Mouse (Mus musculus): ENCODE measurements at regions not wholly inside any gene's neighbourhood (a gene's known extent, or its start where the extent isn't known, plus 50 kb on each side); places are given as distances from the start of the nearest gene placed in this dataset.

GRCm38 (mm10) chr14:58620186-58620585 lies 522.5 kb downstream of the 1700129C05Rik start:
- Histone ChIP-seq H3K4me3 (ENCODE audit: extremely low read depth, insufficient read depth, insufficient read length) (no peak overlapping the region), H3K27ac (ENCODE audit: insufficient read depth, low read length) (no peak overlapping the region), H3K27me3 (ENCODE audit: control insufficient read depth, insufficient read depth, low read length) (no peaks in the 10 kb centered on the region), H3K4me1 (ENCODE audit: control insufficient read depth, insufficient read depth, insufficient read length) (no peaks in the 10 kb centered on the region), H3K36me3 (ENCODE audit: control insufficient read depth, insufficient read depth, low read length) (no peaks in the 10 kb centered on the region)
- DNase-seq (ENCODE audit: low read depth in 1 of 2, low spot score in 2 of 2) = no peak
- TF ChIP-seq POLR2A (IDR thresholded peaks at IDR 0.05; ENCODE audit: low read depth, low read length) (no peak), CTCF (IDR thresholded peaks at IDR 0.05; ENCODE audit: extremely low read depth, insufficient read depth, insufficient read length, insufficient replicate concordance) (no peak)
- WGBS = 79% methylated on average over 2 of the region's 2 CpGs

- no peak for TF ChIP-seq POLR2A (IDR thresholded peaks at IDR 0.05; ENCODE audit: low read depth, low read length)
- TF ChIP-seq CTCF (IDR thresholded peaks at IDR 0.05; ENCODE audit: extremely low read depth, insufficient read depth, insufficient read length, insufficient replicate concordance) = no peak
- DNase-seq (ENCODE audit: low read depth in 1 of 2, low spot score in 2 of 2) = no peak
- H3K36me3 ChIP-seq (ENCODE audit: control insufficient read depth, insufficient read depth, low read length) = no peaks in the 10 kb centered on the region
- WGBS = 74% methylated on average over 10 of the region's 10 CpGs
- no peak overlapping the region for H3K27ac ChIP-seq (ENCODE audit: insufficient read depth, low read length)
- H3K4me3 ChIP-seq (ENCODE audit: extremely low read depth, insufficient read depth, insufficient read length) = no peak overlapping the region
- H3K27me3 ChIP-seq (ENCODE audit: control insufficient read depth, insufficient read depth, low read length) = no peaks in the 10 kb centered on the region
- H3K4me1 ChIP-seq (ENCODE audit: control insufficient read depth, insufficient read depth, insufficient read length) = no peaks in the 10 kb centered on the region
These were observed 525.0 kb downstream of the 1700129C05Rik start for GRCm38 (mm10) chr14:58617656-58618055.

GRCm38 (mm10) chr14:58608216-58608615 lies 534.5 kb downstream of the 1700129C05Rik start:
- WGBS = 69% methylated on average over 4 of the region's 4 CpGs
- Histone ChIP-seq H3K4me1 (ENCODE audit: control insufficient read depth, insufficient read depth, insufficient read length) (no peaks in the 10 kb centered on the region), H3K27me3 (ENCODE audit: control insufficient read depth, insufficient read depth, low read length) (no peaks in the 10 kb centered on the region), H3K4me3 (ENCODE audit: extremely low read depth, insufficient read depth, insufficient read length) (no peak overlapping the region), H3K27ac (ENCODE audit: insufficient read depth, low read length) (no peak overlapping the region), H3K36me3 (ENCODE audit: control insufficient read depth, insufficient read depth, low read length) (no peaks in the 10 kb centered on the region)
- no peak for DNase-seq (ENCODE audit: low read depth in 1 of 2, low spot score in 2 of 2)
- TF ChIP-seq CTCF (IDR thresholded peaks at IDR 0.05; ENCODE audit: extremely low read depth, insufficient read depth, insufficient read length, insufficient replicate concordance) (no peak), POLR2A (IDR thresholded peaks at IDR 0.05; ENCODE audit: low read depth, low read length) (no peak)

GRCm38 (mm10) chr14:58607734-58608133 lies 535.0 kb downstream of the 1700129C05Rik start:
- Histone ChIP-seq H3K36me3 (ENCODE audit: control insufficient read depth, insufficient read depth, low read length) (no peaks in the 10 kb centered on the region), H3K4me1 (ENCODE audit: control insufficient read depth, insufficient read depth, insufficient read length) (no peaks in the 10 kb centered on the region), H3K27me3 (ENCODE audit: control insufficient read depth, insufficient read depth, low read length) (no peaks in the 10 kb centered on the region), H3K27ac (ENCODE audit: insufficient read depth, low read length) (no peak overlapping the region), H3K4me3 (ENCODE audit: extremely low read depth, insufficient read depth, insufficient read length) (no peak overlapping the region)
- WGBS = 46% methylated on average over 2 of the region's 2 CpGs
- no peak for TF ChIP-seq CTCF (IDR thresholded peaks at IDR 0.05; ENCODE audit: extremely low read depth, insufficient read depth, insufficient read length, insufficient replicate concordance)
- no peak for TF ChIP-seq POLR2A (IDR thresholded peaks at IDR 0.05; ENCODE audit: low read depth, low read length)
- DNase-seq (ENCODE audit: low read depth in 1 of 2, low spot score in 2 of 2) = no peak

GRCm38 (mm10) chr14:58605529-58605928 lies 535.2 kb downstream of the Fgf9 start:
- DNase-seq (ENCODE audit: low read depth in 1 of 2, low spot score in 2 of 2) = no peak
- TF ChIP-seq CTCF (IDR thresholded peaks at IDR 0.05; ENCODE audit: extremely low read depth, insufficient read depth, insufficient read length, insufficient replicate concordance) (no peak), POLR2A (IDR thresholded peaks at IDR 0.05; ENCODE audit: low read depth, low read length) (no peak)

GRCm38 (mm10) chr14:58598867-58599266 lies 528.5 kb downstream of the Fgf9 start:
- whole genome bisulfite sequencing = 80% methylated on average over 3 of the region's 3 CpGs
- Histone ChIP-seq H3K4me3 (ENCODE audit: extremely low read depth, insufficient read depth, insufficient read length) (no peak overlapping the region), H3K27ac (ENCODE audit: insufficient read depth, low read length) (no peak overlapping the region), H3K4me1 (ENCODE audit: control insufficient read depth, insufficient read depth, insufficient read length) (no peaks in the 10 kb centered on the region), H3K27me3 (ENCODE audit: control insufficient read depth, insufficient read depth, low read length) (no peaks in the 10 kb centered on the region), H3K36me3 (ENCODE audit: control insufficient read depth, insufficient read depth, low read length) (no peaks in the 10 kb centered on the region)
- no peak for TF ChIP-seq POLR2A (IDR thresholded peaks at IDR 0.05; ENCODE audit: low read depth, low read length)
- no peak for TF ChIP-seq CTCF (IDR thresholded peaks at IDR 0.05; ENCODE audit: extremely low read depth, insufficient read depth, insufficient read length, insufficient replicate concordance)
- DNase-seq (ENCODE audit: low read depth in 1 of 2, low spot score in 2 of 2) = no peak

More at GRCm38 (mm10) chr14:58605529-58605928, 535.2 kb downstream of the Fgf9 start:
- Histone ChIP-seq H3K27me3 (ENCODE audit: control insufficient read depth, insufficient read depth, low read length) (no peaks in the 10 kb centered on the region), H3K4me3 (ENCODE audit: extremely low read depth, insufficient read depth, insufficient read length) (no peak overlapping the region), H3K36me3 (ENCODE audit: control insufficient read depth, insufficient read depth, low read length) (no peaks in the 10 kb centered on the region), H3K27ac (ENCODE audit: insufficient read depth, low read length) (no peak overlapping the region), H3K4me1 (ENCODE audit: control insufficient read depth, insufficient read depth, insufficient read length) (no peaks in the 10 kb centered on the region)
- WGBS = 67% methylated on average over 4 of the region's 4 CpGs

- TF ChIP-seq POLR2A (IDR thresholded peaks at IDR 0.05; ENCODE audit: low read depth, low read length) (no peak), CTCF (IDR thresholded peaks at IDR 0.05; ENCODE audit: extremely low read depth, insufficient read depth, insufficient read length, insufficient replicate concordance) (no peak)
- no peak for DNase-seq (ENCODE audit: low read depth in 1 of 2, low spot score in 2 of 2)
- Histone ChIP-seq H3K4me1 (ENCODE audit: control insufficient read depth, insufficient read depth, insufficient read length) (no peaks in the 10 kb centered on the region), H3K36me3 (ENCODE audit: control insufficient read depth, insufficient read depth, low read length) (no peaks in the 10 kb centered on the region), H3K4me3 (ENCODE audit: extremely low read depth, insufficient read depth, insufficient read length) (no peak overlapping the region), H3K27ac (ENCODE audit: insufficient read depth, low read length) (no peak overlapping the region), H3K27me3 (ENCODE audit: control insufficient read depth, insufficient read depth, low read length) (no peaks in the 10 kb centered on the region)
- WGBS = 70% methylated on average over 2 of the region's 2 CpGs
These were observed 527.5 kb downstream of the Fgf9 start for GRCm38 (mm10) chr14:58597810-58598209.

All from spleen, adult 2 months (tissue).